25 mouse cellular contexts compared by ENCODE assay signal in the genomic region with DNA sequence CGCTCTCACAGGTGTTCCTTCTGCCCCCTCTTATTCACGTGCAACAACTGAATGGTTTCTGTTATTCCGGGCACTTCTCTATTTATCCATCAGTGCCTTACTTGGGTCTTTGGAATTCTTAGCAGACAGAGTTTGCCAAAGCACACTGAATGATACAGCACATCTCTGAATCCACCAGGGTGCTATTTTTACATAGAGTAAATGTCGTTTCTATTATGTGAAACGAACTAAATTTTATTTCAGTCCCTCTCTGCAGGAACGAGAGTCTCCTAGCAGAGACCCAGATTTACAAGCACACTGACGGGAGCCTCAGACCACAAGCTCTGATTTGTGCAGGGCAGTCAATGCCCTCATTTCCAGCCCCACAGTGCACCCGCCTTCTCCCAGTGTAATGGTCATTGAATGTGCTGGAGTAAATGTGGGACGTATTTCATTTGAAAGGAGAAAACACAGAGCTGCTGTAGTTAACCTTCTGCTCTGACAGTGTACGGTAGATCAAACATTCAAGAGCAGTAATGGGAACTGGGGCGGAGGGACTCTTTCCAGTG.
DNase-seq lines count a peak whose midpoint lies in the region; ATAC-seq and TF ChIP-seq lines count a peak whose summit lies in the region.
"Had no signal": no experiment of that assay in that cellular context is flagged by ENCODE, and none has a peak within 500 bp of the region (broad histone marks: within the 10 kb centered on the region; RNA-seq: fewer than 3 reads in every experiment).

No protein-coding gene starts in this region.

- WGBS in forebrain, postnatal 0 days, result 28% methylated on average over 11 of the region's 11 CpGs
- 29% methylated on average over 11 of the region's 11 CpGs for WGBS in forebrain, embryonic 16.5 days
- WGBS in neural tube, embryonic 15.5 days, result 14% methylated on average over 11 of the region's 11 CpGs

- H3K4me2 ChIP-seq in forebrain, postnatal 0 days (ENCODE audit: low read depth), result 0 out of 2 replicates have a peak overlapping the region, but pooled peaks have one; percentile 10
- no peak overlapping the region for H3K4me2 ChIP-seq in forebrain, embryonic 16.5 days (ENCODE audit: low read length)
- peak overlapping the region; percentile 36 for H3K4me2 ChIP-seq in neural tube, embryonic 15.5 days
- H3K4me2 ChIP-seq: forebrain, embryonic 15.5 days; hindbrain, embryonic 13.5 days; intestine, embryonic 15.5 days; limb, embryonic 13.5 days; liver, embryonic 12.5 days; midbrain, embryonic 11.5 days had no signal

- intact Hi-C loops in left cerebral cortex, adult 2 months (cut with DNase I), result no loop called here
- intact Hi-C loops in left cerebral cortex, postnatal 4 days (cut with DNase I), result no loop called here

- no peaks in the 10 kb centered on the region for H3K4me1 ChIP-seq in forebrain, postnatal 0 days (ENCODE audit: insufficient read depth)
- H3K4me1 ChIP-seq in forebrain, embryonic 16.5 days (replicated peaks; ENCODE audit: control insufficient read depth, insufficient read depth, low read length), result no peaks in the 10 kb centered on the region
- H3K4me1 ChIP-seq in neural tube, embryonic 15.5 days, result peaks cover 19% of the 10 kb centered on the region
- H3K4me1 ChIP-seq: intestine, embryonic 15.5 days; limb, embryonic 13.5 days; liver, embryonic 12.5 days had no signal

- no peaks in the 10 kb centered on the region for H3K36me3 ChIP-seq in forebrain, postnatal 0 days (ENCODE audit: insufficient read depth)
- H3K36me3 ChIP-seq in forebrain, embryonic 16.5 days (ENCODE audit: control insufficient read depth, insufficient read depth), result no peaks in the 10 kb centered on the region
- H3K36me3 ChIP-seq in neural tube, embryonic 15.5 days, result no peaks in the 10 kb centered on the region
- H3K36me3 ChIP-seq: embryonic facial prominence, embryonic 10.5 days; forebrain, embryonic 15.5 days; hindbrain, embryonic 13.5 days; intestine, embryonic 15.5 days; limb, embryonic 13.5 days; liver, embryonic 12.5 days had no signal

- DNase-seq in forebrain, postnatal 0 days, result peak; percentile 30
- DNase-seq in left cerebral cortex, adult 2 months (ENCODE audit: extremely low spot score in 1 of 2, low spot score in 2 of 2), result no peak
- no peak for DNase-seq in left cerebral cortex, postnatal 4 days
- peak; percentile 13 for DNase-seq in right cerebral cortex, adult 18-20 months
- no peak for DNase-seq in right cerebral cortex, postnatal 25 days
- DNase-seq in urinary bladder, adult 18-20 months (ENCODE audit: low spot score in 2 of 2), result no peak
- DNase-seq: adrenal gland, adult 8-10 months; cerebellum, adult 8-10 months; gastrocnemius, postnatal 36 days; heart, adult 2 months; kidney, adult 8-10 months; kidney, postnatal 10 days; lung, adult 18-20 months; lung, postnatal 10 days; thymus, postnatal 14 days had no signal

- TF ChIP-seq CTCF in forebrain, postnatal 0 days (IDR thresholded peaks at IDR 0.05; ENCODE audit: low read depth), result no peak
- no peak; the same call in 1 of the 2 replicates for TF ChIP-seq CTCF in left cerebral cortex, adult 2 months (IDR thresholded peaks at IDR 0.05)

- peak overlapping the region; percentile 50; the same call in 1 of the 2 replicates for H3K27ac ChIP-seq in forebrain, postnatal 0 days (ENCODE audit: low read depth, low read length)
- H3K27ac ChIP-seq in forebrain, embryonic 16.5 days (ENCODE audit: low read length), result no peak overlapping the region
- H3K27ac ChIP-seq in left cerebral cortex, adult 2 months, result peak overlapping the region; percentile 54
- H3K27ac ChIP-seq in neural tube, embryonic 15.5 days (replicated peaks), result no peak overlapping the region
- H3K27ac ChIP-seq: embryonic facial prominence, embryonic 10.5 days; forebrain, embryonic 15.5 days; heart, adult 2 months; hindbrain, embryonic 13.5 days; intestine, embryonic 15.5 days; limb, embryonic 13.5 days; liver, embryonic 12.5 days had no signal

- no peaks in the 10 kb centered on the region for H3K9me3 ChIP-seq in forebrain, postnatal 0 days (ENCODE audit: low read length)
- no peaks in the 10 kb centered on the region for H3K9me3 ChIP-seq in forebrain, embryonic 16.5 days (ENCODE audit: control insufficient read depth, low read length)
- H3K9me3 ChIP-seq in neural tube, embryonic 15.5 days (replicated peaks), result no peaks in the 10 kb centered on the region
- H3K9me3 ChIP-seq: forebrain, embryonic 15.5 days; hindbrain, embryonic 13.5 days; intestine, embryonic 15.5 days; limb, embryonic 13.5 days; liver, embryonic 12.5 days had no signal

- 0 out of 2 replicates have a peak overlapping the region, but pooled peaks have one; percentile 14 for H3K9ac ChIP-seq in forebrain, postnatal 0 days
- H3K9ac ChIP-seq in forebrain, embryonic 16.5 days (replicated peaks; ENCODE audit: low read depth, low read length), result no peak overlapping the region
- H3K9ac ChIP-seq in neural tube, embryonic 15.5 days (replicated peaks), result no peak overlapping the region
- H3K9ac ChIP-seq: forebrain, embryonic 15.5 days; hindbrain, embryonic 13.5 days; intestine, embryonic 15.5 days; limb, embryonic 13.5 days; liver, embryonic 12.5 days had no signal

- ATAC-seq in forebrain, postnatal 0 days, result peak; percentile 45
- no peak for ATAC-seq in forebrain, embryonic 16.5 days
- peak; percentile 77 for ATAC-seq in neural tube, embryonic 15.5 days (ENCODE audit: low FRiP score)
- ATAC-seq: activated CD4-positive, CD25-positive, alpha-beta regulatory T cell, adult 4 months; forebrain, embryonic 15.5 days; intestine, embryonic 15.5 days; liver, embryonic 12.5 days had no signal

- no peaks in the 10 kb centered on the region for H3K27me3 ChIP-seq in forebrain, postnatal 0 days (ENCODE audit: insufficient read depth, low read length)
- no peaks in the 10 kb centered on the region for H3K27me3 ChIP-seq in forebrain, embryonic 16.5 days (replicated peaks; ENCODE audit: control insufficient read depth, insufficient read depth, low read length)
- H3K27me3 ChIP-seq in neural tube, embryonic 15.5 days (replicated peaks), result no peaks in the 10 kb centered on the region
- H3K27me3 ChIP-seq: forebrain, embryonic 15.5 days; hindbrain, embryonic 13.5 days; intestine, embryonic 15.5 days; limb, embryonic 13.5 days had no signal

- H3K4me3 ChIP-seq in forebrain, postnatal 0 days (ENCODE audit: low read depth, low read length), result no peak overlapping the region
- no peak overlapping the region for H3K4me3 ChIP-seq in forebrain, embryonic 16.5 days (replicated peaks; ENCODE audit: low read length)
- H3K4me3 ChIP-seq in left cerebral cortex, adult 2 months, result no peak overlapping the region
- H3K4me3 ChIP-seq in neural tube, embryonic 15.5 days (replicated peaks), result no peak overlapping the region
- H3K4me3 ChIP-seq: embryonic facial prominence, embryonic 10.5 days; forebrain, embryonic 15.5 days; heart, adult 2 months; hindbrain, embryonic 13.5 days; intestine, embryonic 15.5 days; limb, embryonic 13.5 days; liver, embryonic 12.5 days had no signal

Comparison
In these comparisons a context has a peak if more than half of its experiments do, and no peak if none do; other contexts are left out.
1. DNase-seq: peak in forebrain, postnatal 0 days (single experiment) and right cerebral cortex, adult 18-20 months (single experiment); none in left cerebral cortex, adult 2 months (0 of 2), left cerebral cortex, postnatal 4 days (single experiment), right cerebral cortex, postnatal 25 days (single experiment) and urinary bladder, adult 18-20 months (0 of 2).
2. H3K27ac ChIP-seq: peak in forebrain, postnatal 0 days (single experiment) and left cerebral cortex, adult 2 months (single experiment); none in forebrain, embryonic 16.5 days (single experiment) and neural tube, embryonic 15.5 days (single experiment).